Mouse (Mus musculus): ENCODE results near the gene Cnpy3. TPM values are rescaled to one million over a fixed set of nuclear protein-coding genes. Genes with fewer than 3 reads are reported as not detected.

The Cnpy3 gene
- polyA plus RNA-seq, 1 experiment from 2014 or later, result 75.6 TPM

DNA sequence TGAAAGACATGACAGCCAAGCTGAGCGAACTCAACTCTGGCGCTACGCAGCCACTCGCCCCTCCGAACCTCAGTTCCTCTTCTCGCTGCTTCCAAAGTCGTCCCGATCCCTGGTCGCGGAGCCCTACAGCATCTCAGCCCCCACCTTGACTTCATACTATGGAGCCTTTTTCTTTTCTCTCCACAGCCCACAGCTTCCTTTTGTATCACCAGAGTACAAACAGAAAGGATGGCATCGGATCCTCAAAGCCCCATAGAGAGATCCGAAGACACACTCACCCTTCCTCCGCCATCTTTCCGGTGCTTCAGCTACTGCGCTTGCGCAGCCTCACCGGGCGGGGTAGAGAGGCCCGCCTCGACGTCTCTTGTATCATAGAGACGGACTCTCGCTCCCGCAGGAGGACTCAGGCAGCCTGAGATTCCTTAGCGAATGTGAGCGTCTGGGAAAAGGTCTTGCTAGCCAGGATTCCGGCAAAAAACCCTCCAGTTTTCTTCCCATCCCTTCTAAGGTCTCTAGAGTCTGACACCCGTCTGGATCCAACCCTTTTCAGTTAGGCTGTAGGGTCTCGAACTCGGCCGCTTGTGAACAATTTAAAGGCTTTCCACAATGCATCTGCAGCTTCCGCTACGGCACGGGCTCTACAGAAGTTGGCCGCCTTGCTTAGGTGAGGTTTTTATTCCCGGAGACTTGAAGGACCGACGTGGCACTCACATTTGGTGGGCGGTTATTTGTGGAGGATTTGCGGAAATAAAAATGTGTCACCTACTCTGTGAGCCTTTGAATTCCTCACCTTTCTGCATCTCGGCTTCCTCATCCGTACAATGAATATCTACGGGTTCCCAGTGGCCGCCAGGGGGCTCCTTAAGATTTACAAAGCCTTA is 30.6 kb upstream of the Cnpy3 start, which contains the start of gene Rpl7l1:
Rpl7l1 (minus strand) TSS at position 332 of the 881 bp plus-strand sequence.
- under 1% methylated on average over 44 of the region's 44 CpGs for WGBS
- Histone ChIP-seq H3K9me3 (ENCODE audit: control insufficient read depth, low read length) (no peaks in the 10 kb centered on the region), H3K4me1 (ENCODE audit: control insufficient read depth, insufficient read depth, low read length) (peaks cover 2% of the 10 kb centered on the region; the same call in 1 of the 2 replicates), H3K27ac (ENCODE audit: low read length) (peak within 1 kb of the TSS; percentile 87), H3K36me3 (ENCODE audit: control insufficient read depth, insufficient read depth, low read length) (peaks cover 20% of the 10 kb centered on the region), H3K9ac (ENCODE audit: low read depth, low read length) (peak within 1 kb of the TSS; percentile 81), H3K27me3 (replicated peaks; ENCODE audit: control insufficient read depth, insufficient read depth, low read length) (no peaks in the 10 kb centered on the region), H3K4me3 (ENCODE audit: low read length) (peak within 1 kb of the TSS; percentile 70), H3K4me2 (ENCODE audit: low read depth, low read length) (peak within 1 kb of the TSS; percentile 55)
- peak; percentile 97 for ATAC-seq

DNA sequence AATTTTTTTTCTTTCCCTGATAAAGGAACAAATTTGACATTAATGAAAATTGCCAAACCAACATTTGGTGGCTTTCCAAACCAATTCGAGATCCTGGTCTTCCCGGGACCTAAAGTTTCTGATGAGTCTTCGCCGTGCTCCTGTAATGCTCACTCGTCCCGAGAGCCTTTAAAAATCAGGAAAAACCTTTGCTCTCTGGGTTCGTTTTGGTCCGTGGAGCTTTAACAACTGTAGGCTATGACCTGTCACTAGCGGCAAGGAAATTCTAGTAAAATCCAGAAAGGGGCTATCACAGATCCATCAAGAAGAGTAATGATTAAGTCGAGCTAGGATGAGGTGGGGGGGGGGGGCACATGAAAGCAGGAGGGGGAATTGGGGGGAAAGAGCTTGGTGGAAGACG is 29.9 kb upstream of the Cnpy3 start:
- ATAC-seq, result no peak; the same call in none of the 2 replicates
- Histone ChIP-seq H3K4me1 (ENCODE audit: control insufficient read depth, insufficient read depth, low read length) (peaks cover 2% of the 10 kb centered on the region; the same call in 1 of the 2 replicates), H3K27me3 (replicated peaks; ENCODE audit: control insufficient read depth, insufficient read depth, low read length) (no peaks in the 10 kb centered on the region), H3K4me3 (ENCODE audit: low read length) (peak overlapping the region; percentile 70), H3K4me2 (ENCODE audit: low read depth, low read length) (peak overlapping the region; percentile 55), H3K36me3 (ENCODE audit: control insufficient read depth, insufficient read depth, low read length) (peaks cover 22% of the 10 kb centered on the region), H3K9ac (ENCODE audit: low read depth, low read length) (peak overlapping the region; percentile 81), H3K27ac (ENCODE audit: low read length) (peak overlapping the region; percentile 87), H3K9me3 (ENCODE audit: control insufficient read depth, low read length) (no peaks in the 10 kb centered on the region)
- 2% methylated on average over 11 of the region's 11 CpGs for WGBS

DNA sequence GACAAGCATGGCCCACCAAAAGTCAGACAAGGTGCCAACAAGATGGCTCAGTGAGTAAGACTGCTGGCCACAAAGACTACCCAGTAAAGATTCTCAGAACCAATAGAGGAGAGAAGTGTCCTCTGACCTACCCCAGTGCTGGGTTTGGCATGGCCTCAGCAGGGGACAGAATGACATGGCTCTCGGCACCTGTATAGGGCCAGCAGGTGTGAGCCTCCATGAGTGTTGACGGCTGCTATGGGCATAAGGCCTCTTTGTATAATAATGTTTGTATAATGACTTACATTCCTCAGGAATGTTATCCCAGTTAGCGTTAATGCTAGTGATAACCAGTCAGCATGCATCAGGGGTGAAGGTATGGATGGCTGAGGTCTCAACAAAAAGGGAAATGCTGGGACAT is 24.1 kb upstream of the Cnpy3 start:
- no peak overlapping the region for H3K4me2 ChIP-seq (ENCODE audit: low read depth, low read length)
- no peak for ATAC-seq
- peaks cover 37% of the 10 kb centered on the region for H3K36me3 ChIP-seq (ENCODE audit: control insufficient read depth, insufficient read depth, low read length)
- no peak overlapping the region for H3K4me3 ChIP-seq (ENCODE audit: low read length)
- WGBS, result 67% methylated on average over 3 of the region's 3 CpGs
- H3K27me3 ChIP-seq (replicated peaks; ENCODE audit: control insufficient read depth, insufficient read depth, low read length), result no peaks in the 10 kb centered on the region
- H3K27ac ChIP-seq (ENCODE audit: low read length), result no peak overlapping the region
- peaks cover 12% of the 10 kb centered on the region for H3K4me1 ChIP-seq (ENCODE audit: control insufficient read depth, insufficient read depth, low read length)
- 0 out of 2 replicates have a peak overlapping the region, but pooled peaks have one; percentile 14 for H3K9ac ChIP-seq (ENCODE audit: low read depth, low read length)
- no peaks in the 10 kb centered on the region for H3K9me3 ChIP-seq (ENCODE audit: control insufficient read depth, low read length)

DNA sequence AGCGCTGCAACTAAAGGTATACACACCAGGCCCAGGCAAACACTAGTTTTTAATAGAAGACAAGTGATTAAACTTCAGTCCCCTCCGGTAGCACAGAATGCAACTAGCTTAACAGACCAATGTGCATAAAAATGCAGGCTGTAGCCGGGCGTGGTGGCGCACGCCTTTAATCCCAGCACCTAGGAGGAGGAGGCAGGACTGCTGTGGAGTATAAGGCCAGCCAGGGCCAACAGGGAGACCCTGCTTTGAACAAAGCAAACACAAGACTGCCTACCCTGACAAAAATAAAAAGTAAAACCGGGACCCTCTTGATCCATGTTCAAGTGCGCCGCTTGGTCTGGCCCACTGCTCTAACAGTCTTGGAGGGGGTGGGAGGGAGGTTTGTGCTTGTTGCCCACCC is 23.1 kb upstream of the Cnpy3 start:
- peaks cover 34% of the 10 kb centered on the region; the same call in 1 of the 2 replicates for H3K36me3 ChIP-seq (ENCODE audit: control insufficient read depth, insufficient read depth, low read length)
- peaks cover 12% of the 10 kb centered on the region for H3K4me1 ChIP-seq (ENCODE audit: control insufficient read depth, insufficient read depth, low read length)
- no peak overlapping the region for H3K4me3 ChIP-seq (ENCODE audit: low read length)
- no peaks in the 10 kb centered on the region for H3K9me3 ChIP-seq (ENCODE audit: control insufficient read depth, low read length)
- no peak overlapping the region for H3K27ac ChIP-seq (ENCODE audit: low read length)
- no peak overlapping the region for H3K4me2 ChIP-seq (ENCODE audit: low read depth, low read length)
- WGBS, result 94% methylated on average over 9 of the region's 9 CpGs
- no peak overlapping the region for H3K9ac ChIP-seq (ENCODE audit: low read depth, low read length)
- H3K27me3 ChIP-seq (replicated peaks; ENCODE audit: control insufficient read depth, insufficient read depth, low read length), result no peaks in the 10 kb centered on the region
- ATAC-seq, result no peak

DNA sequence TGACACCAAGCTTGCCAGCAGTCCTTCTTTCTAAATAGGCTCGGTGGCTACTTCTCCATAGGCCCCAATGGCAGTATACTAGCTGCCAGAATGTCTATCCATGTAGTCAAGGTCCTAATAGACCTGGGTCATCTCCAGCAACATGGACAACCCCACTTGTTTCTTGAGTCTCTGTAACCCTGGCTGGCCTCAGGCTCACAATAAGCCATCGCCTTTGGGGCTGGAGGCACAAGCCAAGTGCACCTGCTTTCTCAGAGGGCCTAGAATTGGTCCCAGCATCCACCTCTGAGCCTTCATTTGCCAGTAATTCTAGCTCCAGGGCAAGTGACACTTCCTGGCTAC is 22.1 kb upstream of the Cnpy3 start:
- Histone ChIP-seq H3K4me3 (ENCODE audit: low read length) (peak overlapping the region; percentile 88; the same call in 1 of the 2 replicates), H3K4me2 (ENCODE audit: low read depth, low read length) (peak overlapping the region; percentile 75; the same call in 1 of the 2 replicates), H3K9me3 (ENCODE audit: control insufficient read depth, low read length) (no peaks in the 10 kb centered on the region), H3K4me1 (ENCODE audit: control insufficient read depth, insufficient read depth, low read length) (peaks cover 12% of the 10 kb centered on the region), H3K27me3 (replicated peaks; ENCODE audit: control insufficient read depth, insufficient read depth, low read length) (no peaks in the 10 kb centered on the region), H3K27ac (ENCODE audit: low read length) (no peak overlapping the region; the same call in 1 of the 2 replicates), H3K9ac (ENCODE audit: low read depth, low read length) (peak overlapping the region; percentile 91; the same call in 1 of the 2 replicates), H3K36me3 (ENCODE audit: control insufficient read depth, insufficient read depth, low read length) (peaks cover 28% of the 10 kb centered on the region; the same call in 1 of the 2 replicates)
- no peak for ATAC-seq
- 40% methylated on average over 2 of the region's 2 CpGs for WGBS

DNA sequence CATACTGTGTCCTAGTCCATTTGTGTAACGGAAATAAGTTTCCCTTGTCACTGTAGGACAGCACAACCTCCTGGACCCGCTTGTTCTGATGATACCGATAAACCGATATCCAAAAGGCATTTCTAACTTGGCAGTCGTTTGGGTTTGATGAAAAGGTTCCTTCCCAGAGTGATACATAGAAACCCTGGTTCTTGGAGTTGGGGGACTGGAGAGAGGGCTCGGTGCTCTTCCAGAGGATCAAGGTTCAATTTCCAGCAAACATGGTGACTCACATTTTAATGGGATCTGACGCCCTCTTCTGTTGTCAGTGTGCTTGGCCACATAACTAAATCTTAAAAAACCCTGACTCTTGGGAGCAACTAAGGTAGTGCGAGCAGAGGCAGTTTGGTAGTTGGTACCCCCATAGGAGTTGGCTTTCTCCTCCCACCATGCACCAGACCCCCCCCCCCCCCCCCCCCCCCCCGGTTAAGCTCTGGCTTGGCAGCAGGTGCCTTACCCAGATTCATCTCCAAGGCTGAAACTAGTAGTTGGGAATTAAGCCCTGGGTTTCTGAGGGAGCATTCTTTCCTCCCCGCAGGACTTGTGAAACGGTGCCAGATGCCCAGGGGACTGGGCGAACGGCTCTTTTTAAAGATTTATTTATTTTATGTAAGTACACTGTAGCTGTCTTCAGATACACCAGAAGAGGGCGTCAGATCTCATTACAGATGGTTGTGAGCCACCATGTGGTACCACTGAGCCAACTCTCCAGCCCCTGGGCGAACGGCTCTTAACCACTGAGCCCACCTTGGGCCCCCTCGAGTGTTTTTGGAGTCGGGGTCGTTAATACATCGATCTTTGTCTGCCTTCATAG is 21.5 kb upstream of the Cnpy3 start:
- Histone ChIP-seq H3K36me3 (ENCODE audit: control insufficient read depth, insufficient read depth, low read length) (peaks cover 25% of the 10 kb centered on the region; the same call in 1 of the 2 replicates), H3K27me3 (replicated peaks; ENCODE audit: control insufficient read depth, insufficient read depth, low read length) (no peaks in the 10 kb centered on the region), H3K27ac (ENCODE audit: low read length) (peak overlapping the region; percentile 90), H3K9me3 (ENCODE audit: control insufficient read depth, low read length) (no peaks in the 10 kb centered on the region), H3K4me1 (ENCODE audit: control insufficient read depth, insufficient read depth, low read length) (peaks cover 12% of the 10 kb centered on the region), H3K4me2 (ENCODE audit: low read depth, low read length) (peak overlapping the region; percentile 75), H3K4me3 (ENCODE audit: low read length) (peak overlapping the region; percentile 88), H3K9ac (ENCODE audit: low read depth, low read length) (peak overlapping the region; percentile 91)
- WGBS, result 10% methylated on average over 19 of the region's 20 CpGs
- peak; percentile 47 for ATAC-seq

DNA sequence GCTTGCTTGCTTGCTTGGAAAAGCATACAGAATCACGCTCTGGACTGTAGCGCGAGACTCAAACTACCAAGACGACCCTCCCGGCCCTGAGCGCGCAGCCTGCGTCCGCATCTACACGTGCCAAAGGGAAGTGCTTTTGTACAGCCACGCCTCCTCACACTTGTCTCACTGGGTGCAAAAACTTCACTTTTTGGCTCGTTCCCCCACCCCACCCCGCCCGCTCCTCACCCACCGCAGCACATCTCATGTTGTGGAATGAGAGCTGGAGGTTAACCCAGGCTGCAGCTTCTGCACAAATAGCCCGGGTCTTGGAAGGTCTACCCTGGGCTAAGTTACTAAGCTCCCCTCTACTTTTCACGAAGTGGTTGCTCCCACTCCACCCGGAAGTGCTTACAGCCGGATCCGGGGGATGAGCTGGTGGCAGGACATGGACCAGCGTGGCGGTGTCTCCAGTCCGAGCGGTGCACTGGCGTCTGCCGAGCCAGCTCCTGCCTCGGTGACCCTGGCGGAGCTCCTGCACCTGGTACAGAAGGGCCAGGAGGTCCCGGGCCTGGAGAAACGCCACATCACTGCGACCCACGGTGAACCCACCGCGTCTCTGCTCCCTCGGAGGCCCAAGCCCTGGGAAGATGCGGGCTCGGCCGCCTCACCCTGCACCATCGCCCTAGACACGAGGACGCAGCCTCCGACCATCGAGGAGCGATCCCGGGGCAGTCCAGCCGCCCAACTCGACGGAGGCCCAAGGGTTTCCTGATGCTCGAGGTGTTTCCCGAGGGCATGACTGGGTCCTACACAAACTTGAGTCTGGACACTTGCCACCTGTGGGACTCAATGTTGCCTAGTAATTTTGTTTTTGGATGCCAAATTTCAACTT is 20.6 kb upstream of the Cnpy3 start, which contains the start of gene 2310039H08Rik:
2310039H08Rik (plus strand) TSS at position 232 of the 874 bp plus-strand sequence.
- H3K27me3 ChIP-seq (replicated peaks; ENCODE audit: control insufficient read depth, insufficient read depth, low read length), result no peaks in the 10 kb centered on the region
- 0% methylated on average over 50 of the region's 50 CpGs for WGBS
- peak within 1 kb of the TSS; percentile 91 for H3K9ac ChIP-seq (ENCODE audit: low read depth, low read length)
- peak within 1 kb of the TSS; percentile 88 for H3K4me3 ChIP-seq (ENCODE audit: low read length)
- peak within 1 kb of the TSS; percentile 75 for H3K4me2 ChIP-seq (ENCODE audit: low read depth, low read length)
- ATAC-seq, result peak; percentile 92
- peak within 1 kb of the TSS; percentile 90 for H3K27ac ChIP-seq (ENCODE audit: low read length)
- H3K36me3 ChIP-seq (ENCODE audit: control insufficient read depth, insufficient read depth, low read length), result peaks cover 17% of the 10 kb centered on the region; the same call in 1 of the 2 replicates
- peaks cover 12% of the 10 kb centered on the region for H3K4me1 ChIP-seq (ENCODE audit: control insufficient read depth, insufficient read depth, low read length)
- H3K9me3 ChIP-seq (ENCODE audit: control insufficient read depth, low read length), result no peaks in the 10 kb centered on the region

DNA sequence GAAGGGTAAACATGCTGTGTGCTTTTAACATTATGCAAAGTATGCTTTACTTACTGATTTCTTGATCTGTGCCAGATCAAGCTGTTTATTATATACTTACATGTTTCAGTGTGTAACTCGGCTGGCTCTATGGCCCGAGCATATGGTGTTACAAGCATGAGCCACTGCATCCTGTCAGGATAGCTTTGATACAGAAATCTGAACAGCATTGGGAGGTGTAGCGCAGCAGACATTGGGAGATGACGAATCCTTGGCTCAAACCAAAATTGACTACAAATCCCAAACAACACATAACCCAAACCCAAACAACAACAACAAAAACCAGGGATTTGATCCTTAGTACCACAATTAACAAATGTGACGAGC is 20.0 kb upstream of the Cnpy3 start:
- no peaks in the 10 kb centered on the region for H3K9me3 ChIP-seq (ENCODE audit: control insufficient read depth, low read length)
- peak overlapping the region; percentile 75 for H3K4me2 ChIP-seq (ENCODE audit: low read depth, low read length)
- WGBS, result 4% methylated on average over 5 of the region's 5 CpGs
- H3K36me3 ChIP-seq (ENCODE audit: control insufficient read depth, insufficient read depth, low read length), result peaks cover 14% of the 10 kb centered on the region; the same call in 1 of the 2 replicates
- peak overlapping the region; percentile 65 for H3K27ac ChIP-seq (ENCODE audit: low read length)
- H3K9ac ChIP-seq (ENCODE audit: low read depth, low read length), result peak overlapping the region; percentile 91
- no peaks in the 10 kb centered on the region for H3K27me3 ChIP-seq (replicated peaks; ENCODE audit: control insufficient read depth, insufficient read depth, low read length)
- H3K4me1 ChIP-seq (ENCODE audit: control insufficient read depth, insufficient read depth, low read length), result peaks cover 12% of the 10 kb centered on the region
- peak overlapping the region; percentile 88 for H3K4me3 ChIP-seq (ENCODE audit: low read length)
- no peak for ATAC-seq

All from intestine, embryonic 16.5 days (tissue).